25 mouse cellular contexts compared by ENCODE assay signal in the genomic region with DNA sequence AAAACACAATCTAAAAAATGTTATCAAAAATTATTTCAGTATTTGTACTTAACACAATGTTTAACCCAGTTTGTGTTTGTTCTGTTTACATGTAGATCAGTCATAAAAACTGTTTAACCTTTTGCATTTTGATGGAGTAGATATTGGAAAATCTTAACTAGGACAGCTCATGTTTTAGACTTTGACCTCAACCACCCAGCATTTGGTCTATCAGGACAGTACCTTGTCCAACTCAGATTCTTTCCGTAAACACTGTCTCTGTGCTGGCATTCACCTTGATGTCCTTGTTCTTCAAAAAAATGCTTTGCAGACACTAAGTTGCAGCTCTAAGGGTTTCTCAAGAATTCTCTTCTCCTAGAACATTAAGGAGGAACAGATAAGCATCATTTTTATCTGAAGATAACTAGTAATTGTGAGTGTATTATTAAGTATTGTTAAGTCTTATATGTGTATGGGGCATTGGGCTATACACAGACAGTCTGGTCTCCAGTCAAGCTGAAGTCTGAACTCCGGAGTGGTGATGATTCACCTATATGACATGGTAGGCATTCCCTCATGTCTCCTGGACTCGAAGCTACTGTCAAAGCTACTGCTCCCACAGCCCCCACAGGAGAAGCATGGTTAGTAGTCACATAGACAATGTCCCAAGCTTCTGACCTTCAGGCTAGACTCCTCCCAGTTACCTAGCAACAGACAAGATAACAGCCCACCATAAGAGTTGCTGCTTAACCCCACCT.
"Had no signal": no experiment of that assay in that cellular context is flagged by ENCODE, and none has a peak within 500 bp of the region (broad histone marks: within the 10 kb centered on the region; RNA-seq: fewer than 3 reads in every experiment).

No protein-coding gene starts in this region.

- DNase-seq: gastrocnemius, postnatal 14 days; gastrocnemius, postnatal 36 days; heart, adult 2 months; heart, postnatal 14 days; heart, postnatal 36 days; kidney, adult 11 months; kidney, adult 2 months; kidney, adult 9 months; kidney, postnatal 14 days; kidney, postnatal 36 days; layer of hippocampus, adult 9-11 months had no signal

- H3K27ac ChIP-seq: heart, adult 2 months; heart, embryonic 13.5 days; heart, embryonic 15.5 days; hindbrain, embryonic 13.5 days; hindbrain, embryonic 15.5 days; hindbrain, postnatal 0 days; kidney, embryonic 15.5 days; kidney, postnatal 0 days; left cerebral cortex, adult 2 months; limb, embryonic 13.5 days; limb, embryonic 15.5 days; liver, embryonic 12.5 days; liver, embryonic 14.5 days had no signal

- H3K4me1 ChIP-seq: heart, embryonic 15.5 days; hindbrain, embryonic 13.5 days; hindbrain, embryonic 15.5 days; kidney, embryonic 15.5 days; limb, embryonic 13.5 days; limb, embryonic 15.5 days; liver, embryonic 12.5 days had no signal

- H3K4me3 ChIP-seq: heart, adult 2 months; heart, embryonic 13.5 days; heart, embryonic 15.5 days; hindbrain, embryonic 13.5 days; hindbrain, embryonic 15.5 days; kidney, embryonic 15.5 days; left cerebral cortex, adult 2 months; limb, embryonic 13.5 days; limb, embryonic 15.5 days; liver, embryonic 12.5 days had no signal

- ATAC-seq: hindbrain, postnatal 0 days; intestine, embryonic 16.5 days; liver, embryonic 12.5 days had no signal

- H3K4me2 ChIP-seq: heart, embryonic 11.5 days; heart, embryonic 13.5 days; heart, embryonic 15.5 days; hindbrain, embryonic 13.5 days; hindbrain, embryonic 15.5 days; kidney, embryonic 15.5 days; limb, embryonic 13.5 days; limb, embryonic 15.5 days; liver, embryonic 12.5 days had no signal

- H3K36me3 ChIP-seq: heart, embryonic 13.5 days; heart, embryonic 15.5 days; hindbrain, embryonic 13.5 days; hindbrain, embryonic 15.5 days; kidney, embryonic 15.5 days; limb, embryonic 13.5 days; limb, embryonic 15.5 days; liver, embryonic 12.5 days had no signal

- H3K27me3 ChIP-seq: heart, embryonic 13.5 days; heart, embryonic 15.5 days; hindbrain, embryonic 13.5 days; hindbrain, embryonic 15.5 days; kidney, embryonic 15.5 days; limb, embryonic 13.5 days; limb, embryonic 15.5 days; liver, embryonic 12.5 days had no signal

- H3K9ac ChIP-seq: heart, embryonic 13.5 days; heart, embryonic 15.5 days; hindbrain, embryonic 13.5 days; hindbrain, embryonic 15.5 days; kidney, embryonic 15.5 days; limb, embryonic 13.5 days; limb, embryonic 15.5 days; liver, embryonic 12.5 days; liver, embryonic 14.5 days had no signal

- H3K9me3 ChIP-seq: heart, embryonic 13.5 days; heart, embryonic 15.5 days; hindbrain, embryonic 13.5 days; hindbrain, embryonic 15.5 days; kidney, embryonic 15.5 days; limb, embryonic 13.5 days; limb, embryonic 15.5 days; liver, embryonic 12.5 days had no signal
